Mouse (Mus musculus): ENCODE measurements around the gene Usp24.

DNA sequence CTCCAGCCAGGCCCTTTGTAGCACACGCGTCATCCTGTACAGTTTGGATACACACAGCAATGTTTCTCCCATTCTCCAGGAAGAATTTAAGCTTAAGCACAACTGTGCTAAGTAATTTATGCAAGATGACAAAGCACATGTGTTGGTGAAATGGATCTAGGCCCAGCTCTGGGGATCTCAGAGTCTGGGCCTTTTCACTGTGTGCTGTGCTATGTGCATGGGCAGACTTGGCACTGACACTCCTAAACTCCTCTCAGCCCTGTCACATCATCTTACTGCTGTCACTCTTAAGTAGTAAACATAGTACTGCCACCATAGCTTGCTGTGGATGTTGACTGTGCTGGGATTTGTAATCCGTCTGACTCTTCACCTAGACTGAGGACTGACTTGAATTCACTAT lies 106.6 kb downstream of the Usp24 start:
- TF ChIP-seq MAFK (IDR thresholded peaks at IDR 0.05; ENCODE audit: insufficient replicate concordance, low read length) (no peak), CTCF (conservative IDR thresholded peaks at IDR 0.05 in 1 of 2, IDR thresholded peaks at IDR 0.05 in 1 of 2; ENCODE audit: low read depth in 2 of 2, low read length in 2 of 2) (no peak), POLR2A (IDR thresholded peaks at IDR 0.05; ENCODE audit: low read depth, low read length) (no peak), MAX (IDR thresholded peaks at IDR 0.05; ENCODE audit: low read length) (no peak), HCFC1 (IDR thresholded peaks at IDR 0.05; ENCODE audit: low read depth, low read length) (no peak)
